Mouse (Mus musculus): ENCODE results near the gene Cipc. TPM values are rescaled to one million over a fixed set of nuclear protein-coding genes. Genes with fewer than 3 reads are reported as not detected.

Gene Cipc
- total RNA-seq, 2 experiments from 2014 or later: 30.9 to 34.6 TPM

DNA sequence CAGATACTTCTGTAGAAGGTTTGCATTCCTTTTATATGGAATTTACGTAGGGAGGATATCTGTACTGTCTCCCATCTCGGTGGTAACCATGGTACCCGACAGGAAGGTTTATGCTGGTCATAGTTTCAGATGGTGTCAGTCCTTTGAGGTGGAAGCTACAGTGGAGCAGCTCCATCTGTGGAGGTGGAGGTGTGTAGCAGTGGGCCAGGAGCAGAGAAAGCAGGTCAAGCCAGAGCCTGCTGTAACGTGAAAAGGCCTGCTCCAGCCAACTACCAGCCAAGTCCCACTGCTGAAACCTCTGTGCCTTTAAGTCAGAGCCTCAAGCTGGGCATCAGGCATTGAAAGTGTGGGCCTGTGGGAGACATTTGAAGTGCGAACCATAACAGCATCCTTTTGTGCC, 11.7 kb downstream of the Cipc start:
- DNase-seq (ENCODE audit: low spot score): no peak

DNA sequence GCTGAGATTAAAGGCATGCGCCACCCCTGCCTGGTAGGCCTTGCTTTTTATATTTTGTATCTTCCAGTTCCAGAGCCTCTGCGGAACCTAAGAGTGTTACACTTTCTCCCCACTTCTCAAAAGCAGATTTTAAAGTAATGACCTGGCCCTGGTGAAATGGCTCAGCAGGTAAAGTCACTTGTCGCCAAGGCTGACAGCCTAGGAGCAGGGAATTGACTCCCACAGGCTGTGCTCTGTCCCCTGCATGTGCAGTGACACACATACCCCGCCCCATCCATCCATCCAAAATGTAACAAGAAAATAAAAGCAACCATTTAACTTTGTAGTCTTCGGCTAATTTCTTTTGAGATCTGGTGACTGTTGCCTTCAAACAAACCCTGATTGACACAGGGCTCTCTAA, 12.8 kb downstream of the Cipc start:
- DNase-seq (ENCODE audit: low spot score): no peak

DNA sequence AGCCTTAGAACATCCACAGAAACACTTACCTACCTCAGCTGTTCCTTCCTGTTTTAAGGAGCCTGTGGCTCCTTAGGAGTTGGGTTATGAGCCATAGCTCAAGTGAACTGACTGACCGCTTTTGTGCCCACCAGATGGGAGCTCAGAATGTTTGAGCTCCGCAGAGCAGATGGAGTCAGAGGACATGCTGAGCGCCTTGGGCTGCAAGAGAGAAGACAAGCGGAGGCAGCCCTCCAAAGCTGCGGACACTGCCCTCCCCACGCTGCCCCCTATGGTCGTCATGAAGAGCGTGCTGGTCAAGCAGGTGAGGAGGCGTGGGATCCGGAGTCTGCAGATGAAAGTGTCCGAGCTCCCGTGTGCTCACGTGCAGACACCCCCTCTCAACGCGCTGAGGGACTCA, 13.3 kb downstream of the Cipc start:
- no peak for DNase-seq (ENCODE audit: low spot score)

DNA sequence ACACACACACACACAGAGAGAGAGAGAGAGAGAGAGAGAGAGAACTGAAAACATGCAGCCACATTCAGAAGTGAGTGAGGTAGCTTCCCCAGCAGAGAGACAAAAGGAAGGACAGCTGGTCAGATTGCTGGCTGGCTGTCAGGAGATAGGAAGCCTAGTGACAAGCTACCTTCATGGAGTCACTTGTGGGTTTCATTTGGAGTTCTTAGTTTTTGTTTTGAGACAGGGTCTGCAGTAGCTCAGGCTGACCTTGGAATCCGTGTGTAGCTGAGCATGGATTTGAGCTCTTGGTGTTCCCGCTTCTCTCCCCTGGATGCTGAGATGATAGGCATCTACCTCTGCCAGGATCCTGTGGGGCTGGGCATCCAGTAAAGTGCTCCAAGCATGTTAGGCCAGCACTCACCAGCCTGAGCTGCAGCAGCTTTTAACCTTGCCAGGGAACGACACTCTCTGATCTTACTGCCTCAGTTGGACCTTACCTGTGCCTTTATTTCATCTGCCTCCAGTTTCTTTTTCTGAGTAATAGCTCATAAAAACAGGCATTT, 14.0 kb downstream of the Cipc start:
- no peak for DNase-seq (ENCODE audit: low spot score)

DNA sequence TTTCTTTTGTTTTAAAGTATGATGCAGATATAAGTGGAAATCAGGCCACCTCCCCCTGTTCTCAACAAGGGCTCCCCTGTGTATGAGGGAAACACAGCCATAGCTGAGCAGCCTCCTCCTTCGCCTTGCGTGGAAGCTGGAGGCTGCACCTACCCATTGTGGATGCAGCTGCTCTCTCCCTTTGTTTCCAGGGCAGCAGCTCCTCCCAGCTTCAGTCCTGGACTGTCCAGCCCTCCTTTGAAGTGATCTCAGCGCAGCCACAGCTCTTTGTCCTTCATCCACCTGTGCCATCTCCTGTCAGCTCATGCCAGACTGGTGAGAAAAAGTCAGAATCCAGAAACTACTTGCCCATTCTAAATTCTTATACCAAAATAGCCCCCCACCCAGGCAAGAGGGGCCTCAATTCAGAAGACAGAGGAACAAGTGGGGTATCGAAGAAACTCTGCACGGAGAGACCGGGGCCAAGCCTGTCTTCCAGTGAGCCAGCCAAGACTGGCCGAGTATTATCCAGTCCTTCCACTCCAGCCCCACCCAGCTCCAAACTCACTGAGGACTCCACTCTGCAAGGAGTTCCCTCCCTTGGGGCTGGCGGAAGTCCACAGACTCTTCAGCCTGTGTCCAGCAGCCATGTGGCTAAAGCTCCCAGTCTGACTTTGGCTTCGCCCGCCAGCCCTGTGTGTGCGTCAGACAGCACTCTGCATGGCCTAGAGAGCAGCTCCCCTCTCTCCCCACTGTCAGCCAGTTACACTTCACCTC, 14.9 kb downstream of the Cipc start:
- peak; percentile 51 for DNase-seq (ENCODE audit: low spot score)

DNA sequence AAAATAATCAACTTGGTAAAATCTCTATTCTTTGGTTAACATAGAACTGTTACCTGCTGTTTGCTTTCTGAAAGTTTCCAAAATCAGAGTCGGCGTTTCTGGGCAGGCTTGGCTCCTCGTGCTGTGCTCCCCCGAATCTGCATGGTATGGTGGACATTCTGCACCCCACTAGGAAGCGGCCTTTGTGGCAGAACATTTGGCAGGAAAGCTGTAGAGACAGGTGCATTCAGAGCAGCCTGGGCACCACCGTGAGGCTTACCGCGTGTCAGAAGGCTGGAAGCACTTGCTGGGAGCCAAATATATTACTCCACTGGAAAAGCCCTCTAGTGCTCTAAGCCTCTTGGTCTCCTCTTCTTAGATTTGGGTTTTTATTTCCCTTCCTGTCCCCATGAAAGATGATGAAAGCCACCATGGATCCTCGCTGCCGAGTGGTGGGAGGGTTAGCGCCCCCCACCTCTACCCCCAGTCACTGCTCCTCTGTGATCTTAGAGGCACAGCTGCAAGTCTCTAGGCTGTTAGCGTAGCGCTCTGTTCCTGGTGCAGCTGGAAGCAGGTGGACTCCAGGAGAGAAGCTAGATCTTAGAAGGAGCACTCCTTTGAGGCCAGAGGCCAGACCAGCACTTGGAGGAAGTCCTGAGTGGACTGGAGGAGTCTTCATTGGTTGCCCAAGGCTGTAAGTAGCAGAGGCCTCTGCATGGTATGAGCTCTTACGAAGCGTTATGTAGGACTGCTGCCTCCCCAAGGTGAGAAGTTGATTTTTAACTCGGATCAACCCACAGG, 17.6 kb downstream of the Cipc start:
- no peak for DNase-seq (ENCODE audit: low spot score)

DNA sequence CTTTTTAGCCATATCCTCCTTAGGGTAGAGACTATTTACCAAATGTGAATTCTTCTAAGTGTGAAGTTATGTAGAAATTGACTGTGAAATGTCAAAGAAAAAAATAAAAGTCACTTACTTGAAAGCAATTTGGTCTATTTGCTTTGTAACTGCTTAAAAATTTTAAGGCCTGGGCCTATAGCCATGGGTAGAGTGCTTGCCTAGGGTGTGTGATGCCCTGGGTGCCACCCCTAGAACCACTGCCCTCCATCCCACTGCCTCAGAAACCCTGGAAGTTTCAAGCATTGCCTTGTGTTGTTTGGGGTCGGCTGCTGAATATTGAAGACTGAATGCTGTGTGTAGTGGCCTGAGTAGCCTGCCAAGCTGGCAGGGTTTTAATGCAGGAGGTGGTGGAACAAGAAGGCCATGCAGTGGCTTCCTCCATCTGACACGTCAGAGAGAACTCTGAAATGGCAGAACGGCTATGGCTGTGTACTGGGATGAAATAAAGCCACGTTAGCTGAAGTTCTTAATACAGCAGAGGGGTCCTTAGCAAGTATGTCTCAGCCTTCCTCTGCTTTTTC, 18.5 kb downstream of the Cipc start:
- no peak for DNase-seq (ENCODE audit: low spot score)

DNA sequence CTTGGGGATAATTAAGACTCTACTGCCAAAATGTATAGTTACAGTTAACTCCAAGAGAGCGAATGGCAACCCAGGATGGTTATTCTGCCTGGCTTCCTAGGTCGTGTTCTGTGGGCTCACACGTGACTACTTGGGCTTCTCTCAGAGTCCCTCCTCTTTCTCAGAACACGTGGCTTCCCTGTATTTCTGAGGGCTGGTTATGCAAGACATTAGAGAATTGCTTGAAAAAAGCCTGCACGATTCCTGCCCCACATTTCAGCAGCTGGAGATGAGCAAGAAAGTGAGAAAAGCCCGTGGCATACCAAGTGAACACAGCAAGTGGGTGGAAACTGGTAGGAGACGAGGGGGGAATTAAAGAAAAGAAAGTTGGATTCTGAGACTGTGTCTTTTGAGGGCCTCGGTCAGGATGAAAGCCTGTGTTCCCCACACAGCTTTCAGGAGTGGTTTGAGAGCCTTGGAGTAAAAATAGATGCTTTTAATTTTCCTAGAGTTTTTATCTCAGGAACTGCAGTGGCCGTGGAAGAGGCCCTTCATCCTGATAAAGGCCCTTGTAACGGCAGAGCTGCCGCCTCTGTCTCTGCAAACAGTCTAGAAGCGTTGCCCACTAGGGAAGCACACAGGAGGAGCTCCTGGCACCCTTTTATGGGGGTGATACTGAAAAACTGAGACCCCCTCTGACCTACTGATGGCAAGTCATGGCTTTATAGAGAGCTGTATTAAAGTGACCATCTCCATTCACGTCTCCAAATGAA, 21.8 kb downstream of the Cipc start:
- no peak for DNase-seq (ENCODE audit: low spot score)

DNA sequence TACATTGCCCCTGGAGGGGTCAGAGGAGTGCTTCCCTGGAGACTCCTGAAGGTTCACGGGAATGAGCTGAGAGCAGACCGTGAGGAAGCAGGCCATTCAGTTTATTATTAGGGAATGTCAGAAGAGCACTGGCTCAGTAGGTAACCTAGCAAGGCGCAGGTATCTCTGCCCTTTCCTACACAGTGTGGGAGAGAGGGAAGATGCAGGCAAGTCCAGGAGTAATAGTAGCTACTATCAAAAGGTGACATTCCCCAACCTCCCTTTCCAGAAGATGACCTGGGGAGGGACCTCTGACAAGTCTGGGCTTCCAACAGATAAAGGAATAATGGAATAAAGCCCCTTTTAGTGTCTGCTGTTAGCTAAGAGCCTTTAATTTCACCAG, 22.4 kb downstream of the Cipc start:
- DNase-seq (ENCODE audit: low spot score): no peak

DNA sequence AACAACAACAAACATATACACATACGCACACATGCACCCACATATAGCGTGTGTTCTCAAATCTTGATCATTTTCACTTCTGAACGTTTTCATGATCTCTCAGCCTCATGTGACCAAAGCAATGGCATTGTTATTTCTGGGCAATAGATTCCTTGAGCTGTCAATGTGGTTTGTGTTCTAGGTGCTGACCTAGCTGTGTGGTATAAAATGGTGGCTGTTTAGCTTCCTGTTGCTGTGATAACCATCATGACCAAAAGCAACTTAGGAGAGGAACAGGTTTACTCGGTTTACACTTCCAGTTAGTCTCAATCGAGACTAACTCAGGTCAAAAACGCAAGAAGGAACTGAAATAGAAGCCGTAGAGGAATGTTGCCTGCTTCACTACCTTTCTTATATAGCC, 24.2 kb downstream of the Cipc start:
- DNase-seq (ENCODE audit: low spot score): no peak

DNA sequence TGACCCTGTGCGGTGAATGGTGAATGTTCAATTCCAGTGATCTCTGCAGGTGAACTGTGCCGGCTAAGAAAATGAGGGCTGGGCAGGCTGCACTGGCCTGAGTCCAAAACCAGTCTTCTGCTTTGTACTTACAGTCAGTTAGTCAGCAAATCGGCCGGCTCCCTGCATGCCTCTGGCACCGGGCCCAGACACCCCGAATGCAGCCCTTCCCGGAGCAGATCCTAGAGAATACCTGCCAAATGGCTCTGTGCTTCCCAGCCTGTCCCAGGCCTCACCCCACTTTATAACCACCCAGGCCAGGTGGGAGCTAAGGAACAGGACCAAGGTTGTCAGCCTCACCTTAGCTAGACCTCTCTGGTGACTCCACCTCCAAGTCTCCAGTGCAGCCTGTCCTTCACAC, 26.4 kb downstream of the Cipc start:
- DNase-seq (ENCODE audit: low spot score): no peak

DNA sequence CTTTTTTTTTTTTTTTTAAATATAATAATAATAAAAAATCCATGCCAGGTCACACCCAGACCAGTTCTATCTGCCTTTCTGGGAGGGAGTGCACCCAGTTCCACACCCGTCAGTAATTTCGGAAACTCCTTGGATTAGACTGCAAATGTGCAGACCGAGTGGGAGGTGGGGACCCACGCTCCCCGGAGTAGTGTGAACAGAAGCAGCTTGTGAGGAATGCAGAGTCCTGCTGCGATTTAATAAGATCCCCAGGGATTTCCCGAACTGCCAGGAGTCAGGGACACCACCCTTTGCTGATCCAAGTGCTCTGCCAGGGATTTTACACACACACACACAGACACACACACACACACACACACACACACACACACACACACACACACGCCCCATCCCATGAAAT, 26.9 kb downstream of the Cipc start:
- DNase-seq (ENCODE audit: low spot score): no peak

DNA sequence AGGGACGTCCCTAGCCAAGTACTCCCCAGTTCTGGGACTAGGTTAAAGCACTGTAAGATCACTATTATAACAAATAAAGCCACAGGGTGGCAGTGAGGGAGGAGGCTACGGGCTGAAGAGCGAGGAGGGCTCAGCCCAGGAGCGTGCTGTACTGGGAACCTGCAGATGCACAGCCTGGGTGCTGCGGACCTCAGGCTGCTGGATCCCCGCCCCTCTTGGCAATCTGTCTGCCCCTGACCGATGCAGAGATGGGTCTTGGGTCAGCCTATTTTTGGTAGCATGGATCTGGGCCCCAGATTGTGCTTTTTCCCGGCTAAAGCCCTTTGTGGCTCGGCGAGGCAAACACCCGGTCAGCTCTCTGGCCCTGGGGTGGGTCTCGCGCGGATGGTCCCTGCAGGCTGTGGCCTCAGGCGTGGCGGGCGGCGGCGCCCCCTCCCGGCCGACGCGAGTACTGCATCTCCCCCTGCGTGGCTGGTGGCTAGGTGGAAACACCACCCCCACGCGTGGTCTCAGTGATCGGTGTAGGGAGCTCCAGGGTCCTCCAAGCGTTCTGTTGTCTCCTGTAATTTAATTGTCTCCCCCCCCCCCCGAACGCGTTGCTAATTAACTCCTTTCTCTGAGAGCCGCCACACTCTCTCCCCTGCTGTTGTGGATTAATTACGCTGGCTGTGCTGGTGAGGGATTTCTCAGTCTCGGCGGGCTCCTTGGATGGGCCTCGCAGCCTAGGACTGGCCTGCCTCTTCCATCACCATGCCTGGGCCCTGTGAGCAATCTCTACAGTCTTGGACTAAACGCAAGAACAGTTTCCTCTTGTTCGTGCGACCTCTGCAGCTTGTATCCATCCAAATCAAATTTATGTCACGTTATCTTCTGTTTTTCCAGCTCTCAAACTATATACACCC, 27.8 kb downstream of the Cipc start:
- DNase-seq (ENCODE audit: low spot score): peak; percentile 70

DNA sequence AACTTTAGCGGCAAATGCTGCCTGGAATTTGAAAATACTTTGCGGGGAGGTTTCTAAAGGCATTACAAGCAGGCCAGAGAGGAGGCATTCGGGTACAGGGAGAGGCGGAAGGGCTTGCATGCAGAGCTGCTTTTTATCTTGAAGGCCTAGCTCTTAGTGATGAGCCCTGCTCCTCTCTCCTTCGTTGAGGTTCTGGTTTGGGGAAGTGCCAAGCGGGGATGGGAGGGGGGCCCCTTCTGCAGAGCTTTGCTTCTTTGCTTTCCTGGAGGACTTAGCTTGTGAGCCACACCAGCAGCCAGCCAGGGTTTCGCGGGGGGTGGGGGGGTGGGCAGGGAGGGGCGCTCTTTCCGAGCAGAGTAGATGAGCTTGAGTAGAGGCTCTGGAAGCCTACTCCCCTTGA, 28.9 kb downstream of the Cipc start:
- no peak for DNase-seq (ENCODE audit: low spot score)

DNA sequence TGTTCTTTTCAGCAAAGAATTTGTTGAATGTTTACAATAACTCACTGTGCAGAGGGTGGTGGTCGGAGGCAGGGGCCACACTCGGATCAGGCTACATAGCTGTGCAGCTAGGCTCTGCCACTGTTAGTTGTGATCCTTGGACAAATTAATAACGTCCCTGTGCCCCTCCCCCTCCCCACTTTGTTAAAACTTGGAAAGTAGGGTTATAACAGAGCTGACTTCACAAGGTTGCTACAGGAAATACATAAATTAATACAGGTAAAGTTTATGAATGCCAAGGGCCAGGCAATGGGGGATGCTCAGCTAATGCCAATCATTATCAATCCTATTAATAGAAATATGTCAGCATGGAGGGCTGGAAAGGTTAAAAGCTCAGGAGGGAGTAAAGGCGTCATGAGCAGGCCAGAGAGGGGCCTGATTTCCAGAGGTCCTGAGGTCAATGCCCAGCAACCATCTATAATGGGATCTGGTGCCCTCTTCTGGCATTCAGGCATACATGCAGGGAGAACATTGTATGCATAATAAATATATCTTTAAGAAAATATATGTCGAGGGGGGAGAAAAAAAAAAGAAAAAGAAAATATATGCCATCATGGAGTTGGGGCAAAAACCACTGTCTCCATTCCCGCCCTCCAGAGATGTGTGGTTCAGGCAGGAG, 29.8 kb downstream of the Cipc start:
- DNase-seq (ENCODE audit: low spot score): no peak

DNA sequence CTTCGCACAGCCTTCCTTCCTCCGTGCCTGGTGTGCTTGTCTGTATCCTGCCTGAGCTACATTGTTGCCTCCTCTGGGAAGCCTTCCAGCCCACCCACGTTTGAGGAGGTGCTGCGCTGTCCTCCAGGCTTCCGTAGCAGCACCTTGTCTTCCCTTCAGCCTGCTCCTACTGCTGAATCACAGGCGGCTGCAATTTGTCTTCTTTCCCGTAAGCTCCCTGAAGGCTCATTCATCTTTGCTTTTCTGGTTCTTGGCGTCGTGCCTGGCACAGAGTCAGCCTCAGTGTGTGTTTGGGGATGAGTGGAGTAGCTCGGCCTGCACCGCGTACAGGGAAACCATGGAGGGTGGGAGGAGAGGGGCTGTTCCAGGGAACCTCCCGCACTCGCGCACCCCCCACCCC, 31.0 kb downstream of the Cipc start:
- DNase-seq (ENCODE audit: low spot score): no peak

DNA sequence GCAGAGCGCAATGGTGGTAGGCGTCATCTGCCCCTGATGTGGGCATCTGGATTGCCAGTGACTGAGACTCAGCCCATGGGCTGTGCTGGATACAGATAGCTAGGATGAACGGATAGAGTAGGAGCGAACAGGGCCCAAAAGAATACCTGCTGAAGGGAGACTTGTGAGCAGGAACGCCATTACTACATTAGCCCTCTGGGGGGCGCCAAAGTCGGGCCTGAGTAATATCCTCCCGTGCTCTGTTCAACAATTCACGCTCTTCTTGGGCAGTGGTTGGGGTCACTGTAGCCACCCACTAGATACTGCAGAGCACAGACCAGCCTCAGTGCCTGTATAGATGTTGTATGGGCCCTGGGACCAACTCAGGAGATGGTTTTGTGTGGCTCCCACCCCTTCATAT, 34.3 kb downstream of the Cipc start:
- no peak for DNase-seq (ENCODE audit: low spot score)

DNA sequence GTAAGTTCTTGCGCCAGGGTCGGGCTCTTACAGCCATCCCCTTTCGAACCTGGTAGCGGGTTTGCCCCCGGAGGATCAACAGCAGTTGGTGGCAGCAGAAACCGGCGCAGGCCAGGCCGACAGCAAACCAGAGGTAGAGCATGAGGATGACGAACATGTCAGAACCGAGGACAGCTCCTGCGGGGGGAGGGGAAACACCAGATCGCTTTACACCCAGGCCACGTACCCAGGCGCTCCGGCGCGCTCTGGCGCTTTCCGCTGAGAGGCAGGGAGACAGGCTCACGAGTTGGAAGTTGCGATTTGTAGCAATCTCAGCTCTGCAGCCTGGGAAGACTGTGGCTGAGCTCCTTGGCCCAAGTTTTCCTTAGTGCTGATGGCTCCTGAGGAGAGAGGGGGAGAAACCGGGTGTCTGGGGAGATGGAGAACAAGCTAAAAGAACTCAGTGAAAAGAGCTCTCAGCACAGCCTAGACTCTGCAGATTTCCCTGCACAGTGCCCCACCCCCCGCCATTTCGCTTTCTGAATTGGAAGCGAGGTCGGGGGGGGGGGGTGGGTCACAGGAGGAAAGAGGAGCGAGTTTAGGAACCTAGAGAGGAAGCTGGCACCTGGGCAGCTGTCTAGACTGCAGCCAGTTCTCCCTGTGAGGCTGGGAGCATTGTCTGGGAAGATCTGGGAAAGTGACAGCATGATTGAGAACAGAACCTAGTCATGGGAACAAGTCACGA, 36.8 kb downstream of the Cipc start:
- DNase-seq (ENCODE audit: low spot score): peak; percentile 81

DNA sequence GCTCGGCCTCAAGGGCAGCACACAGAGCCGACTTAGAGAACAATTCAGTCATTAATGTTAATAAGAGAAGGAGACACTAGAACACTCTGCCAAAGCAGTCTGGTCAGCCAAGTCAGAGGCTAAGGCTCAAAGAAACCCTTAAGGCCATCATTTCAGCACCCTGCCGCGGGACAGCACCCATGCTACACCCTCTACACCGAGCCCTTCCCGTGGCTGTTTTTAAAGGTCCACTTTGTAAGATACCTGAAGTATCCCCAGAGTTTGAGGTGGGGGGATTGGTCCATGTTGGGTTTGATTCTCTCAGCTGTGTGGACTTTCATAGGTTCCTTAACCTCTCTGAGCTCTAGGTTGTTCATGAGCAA, 37.3 kb downstream of the Cipc start:
- no peak for DNase-seq (ENCODE audit: low spot score)

DNA sequence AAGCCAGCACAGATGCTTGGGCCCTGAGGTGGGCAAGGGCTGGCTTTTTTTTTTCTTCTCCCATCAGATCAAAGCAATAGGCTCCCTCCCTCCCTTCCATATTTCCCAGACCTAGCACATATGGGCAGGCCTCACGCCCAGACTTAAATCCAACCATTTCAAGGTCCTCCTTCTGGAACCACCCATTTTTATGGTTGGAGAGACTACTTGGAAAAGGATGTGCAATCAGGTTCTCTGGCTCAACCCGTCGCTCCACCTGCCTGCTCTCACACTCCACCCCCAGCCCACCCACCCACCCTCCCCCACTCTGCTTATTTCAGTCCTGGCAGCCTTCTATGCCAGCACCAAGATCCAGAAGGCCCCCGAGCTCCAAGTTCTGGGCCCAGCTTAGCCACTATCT, 39.7 kb downstream of the Cipc start:
- no peak for DNase-seq (ENCODE audit: low spot score)
